Mouse (Mus musculus): Measurements from ENCODE around the gene Foxp2. TPM values are rescaled to one million over a fixed set of nuclear protein-coding genes. Genes with fewer than 3 reads are reported as not detected.

The Foxp2 gene
- total and polyA plus RNA-seq, 3 experiments: 2.0 to 3.6 (median 2.0) TPM

DNA sequence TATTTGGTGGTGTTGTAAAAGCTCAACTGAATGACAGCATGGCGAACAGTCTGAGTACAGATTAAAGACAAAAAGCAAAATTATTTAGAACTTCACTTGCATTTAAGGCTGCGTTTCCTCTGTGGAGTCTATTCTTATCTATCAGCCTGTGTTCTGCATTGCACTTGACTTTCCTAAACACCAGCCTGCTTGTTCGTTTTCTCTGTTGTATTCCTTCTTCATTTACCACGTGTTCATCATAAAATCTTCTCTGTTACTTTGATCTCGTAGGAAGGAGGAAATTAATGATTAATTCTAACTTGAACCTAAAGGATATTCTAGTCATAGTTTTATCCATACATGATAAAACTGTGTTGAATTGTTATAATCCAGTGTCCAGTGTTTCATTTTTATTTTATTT, 392.9 kb downstream of the Foxp2 start:
- no peaks in the 10 kb centered on the region for H3K36me3 ChIP-seq (ENCODE audit: control insufficient read depth, insufficient read depth, low read length)
- H3K9ac ChIP-seq (ENCODE audit: low read depth, low read length): no peak overlapping the region
- no peak overlapping the region for H3K27ac ChIP-seq
- no peak overlapping the region for H3K4me3 ChIP-seq
- TF ChIP-seq POLR2A (IDR thresholded peaks at IDR 0.05; ENCODE audit: insufficient read depth, low read depth, low read length) (no peak), CTCF (IDR thresholded peaks at IDR 0.05) (no peak)
- H3K27me3 ChIP-seq (ENCODE audit: control insufficient read depth, insufficient read depth, low read length): no peaks in the 10 kb centered on the region
- H3K79me2 ChIP-seq (replicated peaks; ENCODE audit: control insufficient read depth, insufficient read depth, low read length): no peaks in the 10 kb centered on the region
- 63% methylated on average over 5 of the region's 5 CpGs for WGBS
- intact Hi-C loops (cut with DNase I): no loop called here
- no peak for DNase-seq
- no peaks in the 10 kb centered on the region for H3K4me1 ChIP-seq (ENCODE audit: control insufficient read depth, insufficient read depth, low read length)

DNA sequence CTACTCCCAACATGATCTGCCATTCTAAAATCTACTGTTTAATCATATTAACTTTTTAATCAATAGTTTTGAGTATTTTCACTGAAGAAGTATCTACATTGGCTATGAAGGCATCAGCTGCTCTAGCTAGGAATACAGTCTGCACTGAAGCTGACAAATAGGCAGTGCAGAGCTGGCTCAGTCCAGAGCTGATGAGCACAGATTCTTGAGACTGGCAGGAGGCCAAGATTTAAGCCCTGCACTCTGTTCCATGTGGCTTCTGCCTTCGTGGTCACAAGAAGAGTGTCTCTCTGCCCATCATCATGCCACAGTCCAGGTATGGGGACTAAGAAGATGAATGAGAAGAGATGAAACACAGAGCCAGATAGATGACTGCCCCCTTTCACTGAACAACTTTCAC, 398.1 kb downstream of the Foxp2 start:
- Histone ChIP-seq H3K27ac (no peak overlapping the region), H3K36me3 (ENCODE audit: control insufficient read depth, insufficient read depth, low read length) (no peaks in the 10 kb centered on the region), H3K4me1 (ENCODE audit: control insufficient read depth, insufficient read depth, low read length) (0 out of 2 replicates have a peak, but pooled peaks cover 1% of the 10 kb centered on the region), H3K27me3 (ENCODE audit: control insufficient read depth, insufficient read depth, low read length) (no peaks in the 10 kb centered on the region), H3K4me3 (no peak overlapping the region), H3K9ac (ENCODE audit: low read depth, low read length) (no peak overlapping the region), H3K79me2 (replicated peaks; ENCODE audit: control insufficient read depth, insufficient read depth, low read length) (no peaks in the 10 kb centered on the region)
- intact Hi-C loops (cut with DNase I): no loop called here
- TF ChIP-seq CTCF (IDR thresholded peaks at IDR 0.05): no peak
- TF ChIP-seq POLR2A (IDR thresholded peaks at IDR 0.05; ENCODE audit: insufficient read depth, low read depth, low read length): no peak
- TF ChIP-seq EP300 (IDR thresholded peaks at IDR 0.05; ENCODE audit: insufficient read depth, low read depth, low read length): no peak
- whole genome bisulfite sequencing: 10% methylated on average over 1 of the region's 1 CpGs
- no peak for DNase-seq

DNA sequence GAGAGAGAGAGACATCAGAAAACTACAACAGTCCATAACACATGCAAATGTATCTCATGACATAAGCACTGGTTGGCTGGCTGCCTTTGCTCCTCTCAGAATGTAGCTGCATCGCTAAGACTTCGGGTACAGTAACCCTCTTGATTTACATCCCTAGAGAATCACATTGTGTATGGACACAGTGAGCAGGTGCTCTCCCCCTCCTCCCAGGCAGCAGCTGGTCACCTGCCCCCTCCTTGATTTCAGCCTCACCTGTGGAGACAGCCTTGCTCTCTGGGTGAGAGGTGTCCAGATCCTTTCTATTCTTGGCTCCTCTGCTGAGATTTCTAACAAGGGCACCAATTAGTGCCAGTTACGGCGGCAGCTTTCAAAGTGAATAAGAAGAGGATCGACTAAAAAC, 409.5 kb downstream of the Foxp2 start:
- WGBS: 42% methylated on average over 5 of the region's 5 CpGs
- no peaks in the 10 kb centered on the region for H3K4me1 ChIP-seq (ENCODE audit: control insufficient read depth, insufficient read depth, low read length)
- intact Hi-C loops (cut with DNase I): no loop called here
- no peak for TF ChIP-seq EP300 (IDR thresholded peaks at IDR 0.05; ENCODE audit: insufficient read depth, low read depth, low read length)
- no peak for TF ChIP-seq POLR2A (IDR thresholded peaks at IDR 0.05; ENCODE audit: insufficient read depth, low read depth, low read length)
- TF ChIP-seq CTCF (IDR thresholded peaks at IDR 0.05): no peak
- H3K27ac ChIP-seq: no peak overlapping the region
- H3K9ac ChIP-seq (ENCODE audit: low read depth, low read length): no peak overlapping the region
- no peak overlapping the region for H3K4me3 ChIP-seq
- no peaks in the 10 kb centered on the region for H3K27me3 ChIP-seq (ENCODE audit: control insufficient read depth, insufficient read depth, low read length)
- H3K36me3 ChIP-seq (ENCODE audit: control insufficient read depth, insufficient read depth, low read length): no peaks in the 10 kb centered on the region
- DNase-seq: no peak
- no peaks in the 10 kb centered on the region for H3K79me2 ChIP-seq (replicated peaks; ENCODE audit: control insufficient read depth, insufficient read depth, low read length)

DNA sequence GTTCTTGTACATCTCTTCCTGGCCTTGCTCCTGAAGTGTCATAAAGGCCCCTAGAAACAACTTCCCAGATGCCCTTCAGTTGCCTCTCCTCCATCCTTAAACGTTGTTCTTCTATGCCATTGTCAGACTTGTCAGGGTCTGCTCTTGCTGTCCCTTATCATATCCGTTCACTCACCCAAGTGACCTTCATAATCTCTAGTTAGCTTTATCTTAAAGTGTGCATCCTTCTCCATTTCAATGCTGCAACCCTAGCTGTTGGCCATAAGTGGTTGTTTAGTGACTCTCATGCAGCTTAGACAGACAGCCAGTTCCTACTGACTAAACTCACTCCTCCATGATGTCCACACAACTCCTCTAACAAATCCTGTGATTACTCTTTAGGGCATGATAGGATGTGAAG, 415.8 kb downstream of the Foxp2 start:
- no peak for DNase-seq
- Histone ChIP-seq H3K4me1 (ENCODE audit: control insufficient read depth, insufficient read depth, low read length) (no peaks in the 10 kb centered on the region), H3K36me3 (ENCODE audit: control insufficient read depth, insufficient read depth, low read length) (no peaks in the 10 kb centered on the region), H3K27ac (no peak overlapping the region), H3K4me3 (no peak overlapping the region), H3K79me2 (replicated peaks; ENCODE audit: control insufficient read depth, insufficient read depth, low read length) (no peaks in the 10 kb centered on the region), H3K9ac (ENCODE audit: low read depth, low read length) (no peak overlapping the region), H3K27me3 (ENCODE audit: control insufficient read depth, insufficient read depth, low read length) (no peaks in the 10 kb centered on the region)
- WGBS: 52% methylated on average over 2 of the region's 2 CpGs
- TF ChIP-seq EP300 (IDR thresholded peaks at IDR 0.05; ENCODE audit: insufficient read depth, low read depth, low read length): no peak
- no peak for TF ChIP-seq CTCF (IDR thresholded peaks at IDR 0.05)
- TF ChIP-seq POLR2A (IDR thresholded peaks at IDR 0.05; ENCODE audit: insufficient read depth, low read depth, low read length): no peak
- intact Hi-C loops (cut with DNase I): no loop called here

DNA sequence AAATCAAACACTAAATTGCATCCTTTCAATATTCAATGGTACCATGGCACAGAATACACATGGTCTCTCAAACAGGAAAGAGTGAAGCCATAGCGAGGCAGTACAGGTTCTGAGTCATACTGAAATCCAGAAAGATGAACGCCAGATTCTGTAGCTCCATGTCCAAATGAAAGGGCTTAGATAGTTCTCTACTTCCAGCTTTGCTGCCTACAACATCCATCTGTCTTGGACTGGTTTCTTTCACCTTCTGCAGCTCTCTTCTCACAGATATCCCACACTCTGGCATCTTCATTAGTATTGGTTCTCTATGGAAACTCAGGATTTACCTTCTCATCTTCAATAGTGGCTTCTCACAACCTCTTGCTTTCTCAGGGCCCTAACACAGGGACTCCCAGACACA, 417.2 kb downstream of the Foxp2 start:
- no peak for DNase-seq
- Histone ChIP-seq H3K9ac (ENCODE audit: low read depth, low read length) (no peak overlapping the region), H3K27me3 (ENCODE audit: control insufficient read depth, insufficient read depth, low read length) (no peaks in the 10 kb centered on the region), H3K4me1 (ENCODE audit: control insufficient read depth, insufficient read depth, low read length) (no peaks in the 10 kb centered on the region), H3K79me2 (replicated peaks; ENCODE audit: control insufficient read depth, insufficient read depth, low read length) (no peaks in the 10 kb centered on the region), H3K36me3 (ENCODE audit: control insufficient read depth, insufficient read depth, low read length) (no peaks in the 10 kb centered on the region), H3K4me3 (no peak overlapping the region), H3K27ac (no peak overlapping the region)
- intact Hi-C loops (cut with DNase I): no loop called here
- TF ChIP-seq EP300 (IDR thresholded peaks at IDR 0.05; ENCODE audit: insufficient read depth, low read depth, low read length) (no peak), POLR2A (IDR thresholded peaks at IDR 0.05; ENCODE audit: insufficient read depth, low read depth, low read length) (no peak), CTCF (IDR thresholded peaks at IDR 0.05) (no peak)
- WGBS: 78% methylated on average over 2 of the region's 2 CpGs

DNA sequence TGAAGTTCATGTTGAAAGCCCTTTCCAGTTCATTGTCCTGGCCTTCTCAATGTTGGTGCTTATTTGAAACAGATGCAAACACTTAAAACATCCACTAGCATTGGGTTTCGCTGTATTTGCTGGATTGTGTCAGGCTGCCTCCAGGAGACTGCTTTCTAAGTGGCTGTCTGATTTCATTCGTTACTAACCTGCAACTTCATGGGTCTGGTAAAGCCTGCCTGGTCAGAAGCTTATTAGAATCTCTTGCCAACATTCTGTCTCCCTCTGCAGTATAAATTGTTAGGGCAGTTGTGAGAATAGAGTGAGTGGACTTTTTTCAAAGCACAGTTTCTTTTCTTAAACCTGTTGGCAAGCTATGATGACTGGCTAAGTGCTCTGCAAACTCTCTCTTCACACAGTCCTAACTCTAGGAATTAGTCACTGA, 420.4 kb downstream of the Foxp2 start:
- H3K4me3 ChIP-seq: no peak overlapping the region
- no peak for DNase-seq
- H3K9ac ChIP-seq (ENCODE audit: low read depth, low read length): no peak overlapping the region
- H3K27ac ChIP-seq: no peak overlapping the region
- intact Hi-C loops (cut with DNase I): no loop called here
- no peaks in the 10 kb centered on the region for H3K79me2 ChIP-seq (replicated peaks; ENCODE audit: control insufficient read depth, insufficient read depth, low read length)
- H3K4me1 ChIP-seq (ENCODE audit: control insufficient read depth, insufficient read depth, low read length): no peaks in the 10 kb centered on the region
- no peaks in the 10 kb centered on the region for H3K36me3 ChIP-seq (ENCODE audit: control insufficient read depth, insufficient read depth, low read length)
- WGBS: 31% methylated on average over 2 of the region's 2 CpGs
- TF ChIP-seq EP300 (IDR thresholded peaks at IDR 0.05; ENCODE audit: insufficient read depth, low read depth, low read length): no peak
- no peak for TF ChIP-seq POLR2A (IDR thresholded peaks at IDR 0.05; ENCODE audit: insufficient read depth, low read depth, low read length)
- no peak for TF ChIP-seq CTCF (IDR thresholded peaks at IDR 0.05)
- no peaks in the 10 kb centered on the region for H3K27me3 ChIP-seq (ENCODE audit: control insufficient read depth, insufficient read depth, low read length)
